Mouse (Mus musculus) megakaryocyte, adult 5-6 weeks (primary cell): ENCODE measurements around the gene Nono. TPM values are rescaled to one million over a fixed set of nuclear protein-coding genes. Genes with fewer than 3 reads are reported as not detected.

ENCODE experiments used
- ATAC-seq: 2 replicates; pipeline ENCODE4 v1.8.0; 2016; ENCODE audit warnings: mild to moderate bottlenecking, inconsistent platforms; ENCODE audit not compliant: poor library complexity, severe bottlenecking
- total RNA-seq, 2 experiments: library from RNA; stranded (forward) in 1 of 2; stranded (reverse) in 1 of 2; fragments of 153-499, 151-499 nt in 1 of 2; fragments of 221-1000, 200-1000 nt in 1 of 2; gene quantifications; 2 replicates each; pipeline versions ENCODE4 v1.2.3 to v1.2.4; 2015 to 2017

Nono gene
- total RNA-seq (2015) (190 and 195 TPM in 2 replicates), total RNA-seq (2017) (374 and 382 TPM in 2 replicates)

DNA sequence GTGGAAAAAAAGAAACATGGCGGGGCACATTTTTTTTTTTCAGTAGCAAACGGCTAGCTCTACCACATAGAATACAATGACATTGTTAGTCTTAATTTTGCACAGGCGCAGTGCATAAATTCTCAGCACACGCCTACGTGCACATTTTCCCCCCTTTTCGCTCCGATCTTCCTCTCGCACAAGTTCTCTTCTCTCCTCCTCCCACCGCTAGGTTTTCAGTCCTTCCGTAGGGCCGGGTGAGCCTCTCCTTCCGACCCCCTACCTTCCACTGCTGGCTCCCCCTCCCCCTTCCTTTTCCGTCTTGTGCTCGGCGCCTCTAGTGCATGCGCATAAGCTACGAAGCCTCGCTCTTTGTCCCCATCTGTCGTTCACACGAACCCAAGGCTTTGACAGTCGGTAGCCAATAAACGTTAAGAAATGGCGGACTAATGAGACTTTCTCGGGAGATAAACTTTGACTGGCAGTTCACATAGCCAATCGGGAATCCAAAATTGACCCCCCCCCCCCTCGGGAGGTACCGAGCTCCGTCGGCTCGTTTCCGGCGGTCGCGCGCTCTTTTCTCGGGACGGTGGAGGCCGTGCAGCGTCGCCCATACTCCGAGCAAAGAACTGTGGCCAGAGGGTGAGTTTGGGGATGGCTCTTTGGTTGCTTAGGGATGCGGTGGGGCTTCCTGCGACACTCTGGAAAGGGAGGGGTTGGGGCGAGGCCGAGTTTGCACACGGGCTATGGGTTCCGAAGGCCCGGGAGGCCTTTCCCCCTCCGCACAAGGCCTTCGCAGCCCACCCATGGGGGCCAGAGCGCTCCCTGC lies at the start of gene Nono:
Gene Nono (plus strand): TSS at position 177 of the 808 bp plus-strand sequence.
- peak; percentile 91 for ATAC-seq

DNA sequence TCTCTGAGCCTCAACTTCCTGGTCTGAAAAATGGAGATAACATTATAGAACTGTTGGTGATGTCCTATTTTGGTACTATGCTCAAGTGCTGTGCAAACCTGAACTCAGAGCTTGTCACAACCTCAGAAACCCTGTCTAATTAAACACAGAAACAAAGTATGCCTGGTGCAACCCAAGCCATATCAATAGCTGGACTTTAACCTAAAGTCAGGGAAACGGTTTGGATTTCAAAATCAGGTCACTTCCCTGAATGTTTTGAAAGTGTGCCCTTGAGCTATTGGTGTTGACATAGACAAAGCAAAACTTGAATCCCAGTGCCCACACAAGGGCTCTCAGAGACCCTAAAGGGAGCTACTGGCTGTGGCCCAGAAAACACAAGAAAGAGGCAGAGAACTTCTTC lies 49.4 kb upstream of the Nono start:
- no peak for ATAC-seq

DNA sequence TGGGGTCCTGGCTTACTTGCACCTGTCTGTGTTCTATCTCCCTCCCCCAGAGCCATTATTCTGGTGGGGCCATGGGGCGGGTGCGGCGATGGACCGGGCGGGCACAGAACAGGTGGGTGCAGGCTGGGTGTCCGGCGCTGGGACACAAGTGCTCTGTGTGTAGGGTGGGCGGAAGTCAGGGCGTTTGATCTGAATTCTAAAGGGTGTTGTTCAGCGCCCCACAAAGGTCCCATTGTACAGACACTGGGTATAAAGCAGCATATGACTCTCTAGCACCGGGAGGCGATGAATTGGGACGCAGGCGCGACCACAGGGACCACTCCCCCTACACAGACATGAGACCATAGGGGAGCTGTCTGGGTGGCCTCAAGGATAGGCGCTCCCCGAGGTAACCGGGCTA lies 45.7 kb upstream of the Nono start:
- ATAC-seq, result no peak

DNA sequence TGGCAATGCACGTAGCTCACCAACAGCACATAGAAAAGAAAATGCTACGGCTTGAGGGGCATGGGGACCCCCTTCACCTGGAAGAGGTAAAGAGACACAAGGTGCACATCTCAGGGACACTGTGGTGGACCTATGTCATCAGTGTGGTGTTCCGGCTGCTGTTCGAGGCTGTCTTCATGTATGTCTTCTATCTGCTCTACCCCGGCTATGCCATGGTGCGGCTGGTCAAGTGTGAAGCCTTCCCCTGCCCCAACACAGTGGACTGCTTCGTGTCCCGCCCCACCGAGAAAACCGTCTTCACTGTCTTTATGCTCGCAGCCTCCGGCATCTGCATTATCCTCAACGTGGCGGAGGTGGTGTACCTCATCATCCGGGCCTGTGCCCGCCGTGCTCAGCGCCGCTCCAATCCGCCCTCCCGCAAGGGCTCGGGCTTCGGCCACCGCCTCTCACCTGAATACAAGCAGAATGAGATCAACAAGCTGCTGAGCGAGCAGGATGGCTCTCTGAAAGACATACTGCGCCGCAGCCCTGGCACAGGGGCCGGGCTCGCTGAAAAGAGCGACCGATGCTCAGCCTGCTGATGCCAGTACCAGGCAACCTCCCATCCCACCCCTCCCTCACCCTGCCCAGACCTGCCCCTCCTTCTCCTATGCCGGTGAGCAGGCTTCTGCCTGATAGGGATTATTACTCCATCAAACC lies 44.5 kb upstream of the Nono start:
- no peak for ATAC-seq

DNA sequence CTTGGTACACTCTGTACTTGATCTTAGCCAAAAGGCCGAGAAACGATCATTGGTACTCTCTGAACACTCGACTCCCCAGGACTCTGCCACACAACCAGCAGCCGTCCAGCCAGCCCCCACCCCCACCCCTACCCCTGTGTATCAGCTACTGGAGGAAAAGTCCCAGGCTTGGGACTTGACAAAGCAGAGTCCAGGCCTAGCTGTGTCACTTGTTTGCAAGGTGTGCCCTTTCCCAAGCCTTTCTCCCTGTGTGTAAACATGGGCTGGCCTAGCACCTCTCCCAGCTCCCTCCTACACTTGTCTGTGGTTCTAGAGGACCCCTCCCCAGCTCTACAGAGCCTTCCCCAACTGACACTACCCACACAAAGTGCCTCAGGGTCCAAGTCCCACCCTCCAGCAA lies 42.9 kb upstream of the Nono start:
- no peak for ATAC-seq

DNA sequence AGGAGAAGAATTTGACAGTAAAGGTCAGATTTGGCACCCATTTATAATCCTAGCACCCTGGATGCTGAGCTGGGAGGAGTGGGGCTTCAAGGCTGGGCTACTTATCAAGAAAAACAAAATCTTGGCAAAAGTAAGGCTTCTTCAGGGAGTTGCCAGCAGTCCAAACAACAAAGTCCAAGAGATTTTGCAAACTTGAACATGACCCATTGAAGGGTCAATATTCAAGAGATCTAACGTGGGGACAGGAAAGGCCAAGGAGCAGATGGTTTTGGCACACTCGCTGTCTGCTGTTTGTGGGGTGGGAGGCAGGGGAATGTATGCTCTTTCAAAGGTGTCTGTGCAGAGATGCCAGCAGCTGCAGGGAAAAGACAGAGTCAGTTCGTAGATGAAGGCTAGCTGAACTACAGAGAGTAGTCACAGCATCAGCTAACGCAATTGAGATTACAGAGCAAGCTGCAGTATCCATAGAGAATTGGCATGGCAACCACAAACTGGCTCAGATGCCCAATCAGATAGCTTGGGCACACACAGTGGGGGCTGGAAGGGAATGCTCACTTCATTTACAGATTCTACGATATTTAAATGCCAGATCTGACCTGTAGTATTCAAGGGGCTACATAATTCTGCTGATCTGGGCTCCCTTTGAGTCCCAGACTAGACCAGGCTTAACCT lies 40.1 kb upstream of the Nono start:
- no peak for ATAC-seq

DNA sequence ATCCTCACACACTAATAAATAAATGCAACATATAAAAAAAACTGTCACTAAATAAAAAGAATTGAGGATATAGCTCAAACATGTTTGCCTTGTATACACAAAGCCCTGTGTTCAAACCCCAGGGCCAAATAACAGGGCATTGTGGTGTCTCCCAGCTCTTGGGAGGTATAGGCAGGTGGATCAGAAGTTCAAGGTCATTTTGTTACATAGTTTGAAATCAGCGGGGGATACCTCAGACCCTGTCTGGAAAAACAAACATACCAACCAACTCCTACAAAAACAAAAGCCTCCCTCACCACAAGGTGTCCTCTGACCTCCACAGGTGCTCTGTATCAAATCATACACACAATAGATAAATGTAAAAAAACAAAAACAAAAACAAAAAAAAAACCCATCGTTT lies 34.8 kb upstream of the Nono start:
- ATAC-seq, result no peak

DNA sequence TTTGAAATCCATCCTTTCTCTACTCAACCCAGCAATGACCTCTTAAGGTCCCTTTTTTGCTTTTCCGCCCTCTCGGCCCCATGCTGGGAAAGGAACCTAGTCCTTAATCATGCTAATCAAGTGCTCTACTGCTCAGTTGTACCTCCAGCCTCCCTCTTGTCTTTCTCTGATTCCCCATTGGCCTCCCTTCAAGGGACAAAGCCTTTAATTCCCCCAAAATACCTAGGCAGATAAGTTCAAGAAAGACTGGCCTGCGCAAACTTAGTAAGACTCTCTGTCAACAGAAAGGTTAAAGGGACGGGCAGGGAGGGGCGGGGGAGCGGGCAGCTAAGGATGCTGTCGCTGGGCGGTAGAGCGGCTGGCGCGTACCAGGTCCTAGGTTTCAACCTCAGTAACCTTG lies 32.7 kb upstream of the Nono start:
- no peak for ATAC-seq

DNA sequence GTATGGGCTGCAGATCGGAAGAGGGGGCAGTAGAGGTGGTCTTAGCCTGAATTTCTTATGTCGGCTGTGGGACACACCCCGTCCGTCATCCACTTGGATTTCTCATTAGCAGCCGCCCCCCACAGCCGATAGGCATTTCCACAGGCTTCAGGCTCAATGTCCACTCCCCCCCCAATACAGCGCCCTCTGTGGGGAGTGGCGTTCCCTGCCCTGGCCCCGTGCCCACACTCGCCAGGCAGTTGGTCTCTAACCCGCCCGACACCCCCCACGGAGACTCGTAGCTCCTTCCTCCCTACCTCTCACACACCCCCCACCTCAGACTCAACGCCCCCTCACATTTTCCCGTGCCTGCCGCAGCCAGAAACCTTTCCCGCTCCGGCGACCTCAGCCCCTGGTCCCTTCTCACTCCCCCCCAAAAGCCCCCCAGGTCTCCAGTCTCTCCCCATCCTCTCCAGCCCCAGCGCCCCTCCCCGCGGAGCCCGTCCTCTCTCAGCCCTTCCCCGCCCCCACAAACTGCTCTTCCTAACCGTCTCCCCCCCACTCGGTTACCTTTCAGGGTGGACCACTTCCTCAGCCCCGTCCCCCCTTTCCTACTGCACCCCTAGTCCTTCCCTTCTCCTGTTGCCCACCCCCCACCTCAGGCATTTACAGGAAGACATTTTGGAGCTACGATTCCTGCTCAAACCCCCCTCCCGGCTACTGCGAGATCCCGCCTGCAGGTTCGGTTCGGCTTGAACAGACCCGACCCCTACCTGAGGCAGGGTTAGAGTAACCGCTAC lies 10.0 kb upstream of the Nono start:
- ATAC-seq, result peak; percentile 23

DNA sequence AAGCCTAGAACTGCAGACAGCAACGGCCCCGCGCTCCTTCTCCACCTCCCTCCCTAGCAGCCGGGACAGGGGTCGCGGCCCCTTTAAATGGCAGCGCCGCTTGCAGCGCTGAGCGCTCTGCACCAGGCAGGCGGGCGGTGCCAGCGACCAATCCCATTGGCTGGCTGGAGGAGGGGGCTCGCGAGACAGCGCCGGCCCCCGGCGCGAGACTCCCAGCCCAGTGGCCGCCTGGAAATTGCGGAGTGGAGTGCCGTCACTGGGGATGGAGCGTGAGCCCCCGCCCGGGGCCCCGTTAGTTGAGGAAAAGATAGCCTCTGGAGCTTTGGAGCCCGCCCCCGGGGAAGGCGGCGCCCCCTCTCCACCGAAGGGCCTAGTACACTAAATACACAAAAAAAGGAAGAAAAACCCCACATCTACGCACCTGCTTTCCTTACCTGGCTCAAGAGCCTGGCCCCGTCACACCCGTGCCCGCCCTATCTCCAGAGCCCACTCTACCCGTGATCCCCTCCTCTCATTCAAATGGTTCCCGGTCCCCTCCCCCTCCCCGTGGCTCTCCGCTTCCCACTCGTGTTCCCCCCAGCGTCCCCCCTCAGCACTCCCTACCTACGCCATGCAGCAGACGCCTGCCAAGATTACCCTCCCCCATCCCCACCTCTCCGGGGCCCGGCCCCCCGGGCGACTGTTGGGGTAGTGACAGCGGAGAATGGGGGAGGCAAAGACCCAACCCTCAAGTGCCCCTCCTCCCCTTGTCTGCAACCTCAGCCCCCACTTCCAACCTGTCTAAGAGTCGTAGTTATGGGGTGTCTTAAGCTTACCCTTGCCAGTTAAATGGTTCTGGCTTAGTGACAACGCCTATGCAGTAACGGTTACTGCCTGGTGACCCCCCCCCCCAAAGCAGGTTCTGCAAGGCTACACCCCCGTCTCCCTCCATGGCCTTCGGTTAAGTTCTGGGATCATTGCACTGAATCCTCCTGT lies 9.1 kb upstream of the Nono start:
- ATAC-seq, result peak; percentile 99

DNA sequence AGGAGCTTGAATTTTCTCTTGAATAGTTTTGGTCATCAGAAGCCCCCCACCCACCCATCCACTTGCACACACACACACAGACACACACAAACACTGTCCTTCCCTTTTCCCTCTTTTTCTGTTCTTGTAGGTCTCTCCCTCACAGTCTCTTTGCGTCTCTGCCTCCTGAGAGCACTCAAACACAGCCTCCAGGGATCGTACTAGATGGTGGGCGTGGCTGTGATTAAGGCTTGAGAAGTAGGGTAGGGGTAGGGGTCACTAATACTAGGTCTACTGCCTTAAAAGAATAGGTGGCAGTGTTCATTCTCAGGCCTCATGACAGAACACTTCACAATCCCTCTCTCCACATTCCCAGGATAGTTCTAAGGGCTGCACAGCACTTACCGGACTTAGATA lies 8.4 kb upstream of the Nono start, which contains the start of gene Zmym3:
Gene Zmym3 (minus strand): TSS at position 150 of the 396 bp plus-strand sequence.
- ATAC-seq, result no peak

DNA sequence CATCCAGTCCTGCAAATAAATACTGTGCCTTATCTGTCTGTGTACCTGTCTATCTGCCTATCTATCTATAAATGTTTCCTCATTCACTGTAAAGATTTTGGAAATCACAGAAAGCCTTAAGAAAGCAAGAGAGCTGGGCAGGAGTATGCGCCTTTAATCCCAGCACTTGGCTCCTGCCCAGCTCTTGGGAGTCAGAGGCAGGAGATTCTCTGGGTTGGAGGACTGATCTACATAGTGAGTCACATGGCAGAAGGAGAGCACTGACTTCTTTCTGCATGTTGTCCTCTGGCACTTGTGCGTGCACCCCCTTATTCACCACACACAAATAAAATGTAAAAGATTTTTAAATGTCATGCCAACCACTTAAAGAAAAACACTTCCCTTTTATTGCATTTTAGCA lies 5.7 kb upstream of the Nono start:
- ATAC-seq, result no peak

DNA sequence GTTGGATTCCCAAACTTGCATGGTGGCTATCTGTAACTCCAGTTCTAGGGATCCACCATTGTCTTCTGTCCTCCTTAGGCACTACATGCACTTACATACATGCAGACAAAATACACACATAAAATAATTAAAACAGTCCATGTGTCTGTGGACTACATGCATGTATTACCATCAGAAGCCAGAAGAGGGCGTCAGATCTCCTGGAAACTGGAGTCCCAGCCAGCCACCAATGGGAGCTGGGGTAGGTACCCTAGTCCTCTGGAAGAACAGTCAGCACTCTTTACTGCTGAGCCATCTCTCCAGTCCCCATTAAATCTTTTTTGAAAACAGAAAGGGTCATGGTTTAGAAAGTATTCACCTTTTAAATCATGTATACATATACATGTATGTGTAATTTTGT lies 1.3 kb upstream of the Nono start:
- ATAC-seq, result no peak

DNA sequence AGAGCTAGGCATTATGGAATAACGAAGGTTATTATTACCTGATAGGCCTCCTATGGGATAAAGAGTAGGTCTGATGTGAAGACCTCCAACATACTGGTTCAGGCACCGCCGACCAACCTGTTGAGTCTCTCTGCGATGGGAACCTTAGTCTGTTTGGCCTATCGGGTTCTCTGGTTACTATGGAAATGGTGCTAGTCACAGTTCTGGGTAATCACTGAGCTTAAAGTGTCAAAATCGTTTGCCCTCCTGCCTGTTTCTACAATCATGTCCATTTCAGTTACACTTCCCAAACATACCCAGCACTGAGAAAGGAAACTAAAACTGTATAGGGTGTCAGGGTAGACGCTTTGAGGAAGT lies 355 bp upstream of the Nono start:
- ATAC-seq, result no peak

DNA sequence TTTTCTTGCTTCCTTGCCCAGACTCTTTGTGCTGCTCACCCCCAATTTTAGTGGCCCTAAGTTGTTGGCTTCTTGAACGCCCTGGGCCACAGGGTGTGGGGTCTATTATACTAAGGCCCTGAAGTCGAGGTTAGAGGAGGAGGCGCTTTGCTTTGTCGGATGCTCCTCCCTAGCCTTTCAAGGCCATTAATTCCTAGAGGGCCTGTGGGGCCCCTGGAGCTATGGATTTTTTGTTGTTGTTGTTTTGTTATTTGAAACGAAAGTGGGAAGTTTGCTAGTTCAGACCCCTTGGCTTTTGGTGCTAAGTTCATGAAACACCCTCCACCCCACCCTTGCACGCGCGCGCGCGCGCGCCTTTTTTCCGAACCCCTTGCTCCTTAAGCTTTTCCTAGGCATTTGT lies 858 bp downstream of the Nono start:
- peak; percentile 11 for ATAC-seq

DNA sequence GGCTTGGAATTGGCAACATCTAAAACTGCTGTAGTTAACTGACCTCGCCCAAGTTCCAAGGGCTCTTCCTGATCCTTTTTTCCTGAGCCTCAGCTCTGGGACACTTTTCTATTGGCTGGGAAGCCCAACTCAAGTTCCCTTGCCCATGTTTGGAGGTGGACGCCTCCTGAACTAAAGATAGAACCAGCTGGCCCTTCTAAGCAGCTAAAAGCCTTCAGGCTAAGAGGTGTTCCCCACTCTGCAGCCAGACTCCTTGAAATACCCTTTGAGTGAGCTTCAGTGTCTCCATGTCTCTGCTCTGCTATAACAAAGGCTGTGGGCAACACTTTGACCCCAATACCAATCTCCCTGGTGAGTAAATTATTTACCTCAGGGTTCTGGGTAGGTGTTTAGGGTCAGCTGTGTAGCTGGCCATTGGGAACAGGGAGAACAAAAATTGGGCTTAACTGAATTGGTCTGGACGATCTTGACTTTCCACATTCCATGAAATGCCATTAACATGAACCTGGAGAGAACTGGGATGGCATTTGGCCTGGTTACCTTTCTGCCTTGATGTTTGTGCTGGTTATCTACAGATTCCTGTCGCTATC lies 19.9 kb downstream of the Nono start, which contains the start of gene Itgb1bp2:
Gene Itgb1bp2 (plus strand): TSS at position 203 of the 590 bp plus-strand sequence.
- ATAC-seq, result no peak

DNA sequence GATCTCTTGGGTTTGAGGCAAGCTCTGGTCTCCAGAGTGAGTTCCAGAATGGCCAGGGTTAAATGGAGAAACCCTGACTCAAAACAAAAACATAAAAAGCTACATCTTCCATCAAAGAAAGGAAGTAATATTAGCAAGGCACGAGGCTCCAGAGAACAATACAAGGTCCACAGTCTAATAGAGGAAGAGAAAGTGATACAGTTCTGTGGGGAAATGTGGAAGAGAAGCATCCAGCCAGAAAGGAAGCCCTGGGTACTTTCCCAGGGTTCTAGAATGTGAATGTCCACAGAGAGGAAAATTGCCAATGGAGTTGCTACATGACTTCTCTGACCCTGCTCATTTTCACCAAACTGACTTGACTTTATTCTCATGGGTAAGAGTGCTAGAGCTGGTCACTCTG lies 22.0 kb downstream of the Nono start:
- peak; percentile 64 for ATAC-seq

DNA sequence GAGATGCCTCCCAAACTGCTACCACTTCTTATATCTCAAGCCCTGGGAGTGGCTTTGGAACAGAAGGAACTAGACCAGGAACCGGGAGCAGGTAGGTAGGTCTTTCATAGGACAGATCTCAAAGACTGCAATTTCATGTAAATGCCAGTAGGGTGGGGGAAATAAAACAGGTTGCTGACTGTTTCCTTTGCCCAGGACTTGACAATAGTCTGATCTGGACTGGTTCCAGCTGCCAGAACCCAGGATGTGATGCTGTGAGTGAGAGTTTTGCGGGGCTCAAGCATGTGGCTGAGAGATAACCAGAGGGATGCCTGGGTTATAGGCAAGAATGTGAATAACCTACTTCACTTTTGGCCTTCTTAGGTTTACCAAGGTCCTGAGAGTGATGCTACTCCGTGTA lies 22.5 kb downstream of the Nono start:
- no peak for ATAC-seq

DNA sequence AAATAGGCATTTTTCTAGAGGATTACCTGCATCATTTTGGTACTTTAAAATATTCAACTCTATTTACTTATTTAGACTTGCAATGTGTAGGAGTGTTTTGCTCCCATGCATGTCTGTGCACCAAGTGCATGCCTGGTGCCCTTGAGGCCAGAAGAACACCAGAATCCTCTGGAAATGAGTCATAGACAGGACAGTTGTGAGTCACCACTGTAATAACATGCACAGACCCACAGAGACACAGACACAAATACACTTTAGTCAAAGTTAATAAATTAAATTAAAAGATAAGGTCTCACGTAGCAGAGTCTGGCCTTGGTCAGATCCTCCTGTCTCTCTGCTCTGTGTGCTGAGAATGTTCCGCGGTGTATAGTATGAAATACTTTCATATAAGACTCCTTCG lies 43.1 kb downstream of the Nono start:
- ATAC-seq, result no peak
